Mouse (Mus musculus): ENCODE data around the gene Bcor. TPM values are rescaled to one million over a fixed set of nuclear protein-coding genes. Genes with fewer than 3 reads are reported as not detected.

The Bcor gene
- polyA plus RNA-seq, 1 experiment from 2014 or later, result 15.0 TPM

DNA sequence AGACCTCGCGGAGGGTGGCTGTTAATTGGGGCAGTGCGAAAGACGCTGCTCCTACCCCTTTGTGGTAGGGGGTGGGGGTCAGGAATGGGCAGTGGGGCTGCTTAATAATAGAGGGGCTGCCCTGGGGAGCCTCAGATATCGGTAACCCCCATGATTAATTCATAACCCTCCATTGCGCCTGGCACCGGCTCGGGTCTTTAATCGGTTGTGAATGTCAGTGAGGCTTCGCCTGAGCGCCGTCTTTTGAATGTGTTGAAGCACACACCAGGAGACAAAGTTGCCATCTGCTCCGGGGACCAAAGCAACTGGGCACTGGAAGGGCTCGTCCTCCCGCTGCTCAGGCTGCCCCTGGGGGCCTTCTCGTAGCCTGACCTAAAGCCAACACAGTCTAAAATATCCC lies 158.8 kb downstream of the Bcor start:
- no peaks in the 10 kb centered on the region for H3K9me3 ChIP-seq (ENCODE audit: control insufficient read depth, low read length)
- WGBS, result 25% methylated on average over 14 of the region's 16 CpGs
- no peak overlapping the region for H3K9ac ChIP-seq (ENCODE audit: low read depth, low read length)
- H3K4me1 ChIP-seq (ENCODE audit: control insufficient read depth, insufficient read depth, low read length), result peaks cover 21% of the 10 kb centered on the region
- no peak overlapping the region for H3K4me3 ChIP-seq (ENCODE audit: low read depth, low read length)
- ATAC-seq (ENCODE audit: low read depth), result no peak
- H3K36me3 ChIP-seq (ENCODE audit: control insufficient read depth, insufficient read depth, low read length), result no peaks in the 10 kb centered on the region
- H3K4me2 ChIP-seq (ENCODE audit: low read depth, low read length), result no peak overlapping the region
- H3K27me3 ChIP-seq (replicated peaks; ENCODE audit: control insufficient read depth, insufficient read depth, low read length), result peaks cover 69% of the 10 kb centered on the region
- no peak overlapping the region for H3K27ac ChIP-seq (replicated peaks; ENCODE audit: low read depth, low read length)
- DNase-seq (ENCODE audit: low spot score), result no peak

GRCm38 (mm10) chrX:12000620-12001019 lies 159.5 kb downstream of the Bcor start:
- no peak overlapping the region for H3K9ac ChIP-seq (ENCODE audit: low read depth, low read length)
- ATAC-seq (ENCODE audit: low read depth), result no peak
- no peaks in the 10 kb centered on the region for H3K9me3 ChIP-seq (ENCODE audit: control insufficient read depth, low read length)
- DNase-seq (ENCODE audit: low spot score), result no peak
- WGBS, result 29% methylated on average over 13 of the region's 13 CpGs
- H3K4me1 ChIP-seq (ENCODE audit: control insufficient read depth, insufficient read depth, low read length), result peaks cover 18% of the 10 kb centered on the region
- H3K27ac ChIP-seq (replicated peaks; ENCODE audit: low read depth, low read length), result no peak overlapping the region
- peaks cover 62% of the 10 kb centered on the region for H3K27me3 ChIP-seq (replicated peaks; ENCODE audit: control insufficient read depth, insufficient read depth, low read length)
- H3K36me3 ChIP-seq (ENCODE audit: control insufficient read depth, insufficient read depth, low read length), result no peaks in the 10 kb centered on the region
- H3K4me3 ChIP-seq (ENCODE audit: low read depth, low read length), result no peak overlapping the region
- no peak overlapping the region for H3K4me2 ChIP-seq (ENCODE audit: low read depth, low read length)

DNA sequence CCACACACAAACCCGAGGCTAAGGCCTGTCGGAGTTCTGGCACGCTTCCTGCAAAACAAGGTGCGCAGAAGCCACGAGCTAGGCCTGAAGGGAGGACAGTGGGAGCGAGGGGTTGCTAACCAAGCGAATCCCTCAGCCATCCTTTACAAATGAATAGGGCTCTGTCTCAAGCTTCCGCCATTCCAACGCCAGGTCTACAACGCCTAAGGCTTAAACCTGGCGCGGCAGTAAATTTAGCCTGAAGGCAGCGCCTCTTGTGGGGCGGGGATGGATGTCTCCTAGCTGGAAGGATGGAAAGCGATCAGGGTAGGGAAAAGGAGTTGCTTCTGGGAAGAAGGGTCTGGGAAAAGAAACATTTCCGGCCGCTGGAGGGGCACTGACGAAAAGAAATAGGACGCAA lies 160.2 kb downstream of the Bcor start:
- Histone ChIP-seq H3K9me3 (ENCODE audit: control insufficient read depth, low read length) (no peaks in the 10 kb centered on the region), H3K4me2 (ENCODE audit: low read depth, low read length) (peak overlapping the region; percentile 64), H3K27ac (replicated peaks; ENCODE audit: low read depth, low read length) (no peak overlapping the region), H3K4me3 (ENCODE audit: low read depth, low read length) (no peak overlapping the region), H3K27me3 (replicated peaks; ENCODE audit: control insufficient read depth, insufficient read depth, low read length) (peaks cover 61% of the 10 kb centered on the region), H3K4me1 (ENCODE audit: control insufficient read depth, insufficient read depth, low read length) (peaks cover 18% of the 10 kb centered on the region), H3K9ac (ENCODE audit: low read depth, low read length) (no peak overlapping the region), H3K36me3 (ENCODE audit: control insufficient read depth, insufficient read depth, low read length) (no peaks in the 10 kb centered on the region)
- ATAC-seq (ENCODE audit: low read depth) (no peak), DNase-seq (ENCODE audit: low spot score) (no peak)
- 11% methylated on average over 19 of the region's 19 CpGs for WGBS

GRCm38 (mm10) chrX:11998934-11999336 lies 161.2 kb downstream of the Bcor start:
- H3K4me2 ChIP-seq (ENCODE audit: low read depth, low read length), result peak overlapping the region; percentile 64
- 0% methylated on average over 8 of the region's 41 CpGs for WGBS
- no peaks in the 10 kb centered on the region for H3K36me3 ChIP-seq (ENCODE audit: control insufficient read depth, insufficient read depth, low read length)
- H3K4me3 ChIP-seq (ENCODE audit: low read depth, low read length), result peak overlapping the region; percentile 36
- no peaks in the 10 kb centered on the region for H3K9me3 ChIP-seq (ENCODE audit: control insufficient read depth, low read length)
- ATAC-seq (ENCODE audit: low read depth) (peak; percentile 89), DNase-seq (ENCODE audit: low spot score) (peak; percentile 85)
- peaks cover 51% of the 10 kb centered on the region for H3K27me3 ChIP-seq (replicated peaks; ENCODE audit: control insufficient read depth, insufficient read depth, low read length)
- no peak overlapping the region; the same call in 1 of the 2 replicates for H3K27ac ChIP-seq (replicated peaks; ENCODE audit: low read depth, low read length)
- H3K4me1 ChIP-seq (ENCODE audit: control insufficient read depth, insufficient read depth, low read length), result peaks cover 18% of the 10 kb centered on the region
- H3K9ac ChIP-seq (ENCODE audit: low read depth, low read length), result peak overlapping the region; percentile 56

GRCm38 (mm10) chrX:11996891-11997290 lies 163.3 kb downstream of the Bcor start:
- H3K36me3 ChIP-seq (ENCODE audit: control insufficient read depth, insufficient read depth, low read length), result no peaks in the 10 kb centered on the region
- H3K4me3 ChIP-seq (ENCODE audit: low read depth, low read length), result no peak overlapping the region
- WGBS, result 68% methylated on average over 2 of the region's 2 CpGs
- H3K27ac ChIP-seq (replicated peaks; ENCODE audit: low read depth, low read length), result no peak overlapping the region
- H3K4me2 ChIP-seq (ENCODE audit: low read depth, low read length), result no peak overlapping the region
- H3K27me3 ChIP-seq (replicated peaks; ENCODE audit: control insufficient read depth, insufficient read depth, low read length), result peaks cover 40% of the 10 kb centered on the region
- no peak for DNase-seq (ENCODE audit: low spot score)
- no peak overlapping the region for H3K9ac ChIP-seq (ENCODE audit: low read depth, low read length)
- H3K9me3 ChIP-seq (ENCODE audit: control insufficient read depth, low read length), result no peaks in the 10 kb centered on the region
- H3K4me1 ChIP-seq (ENCODE audit: control insufficient read depth, insufficient read depth, low read length), result peaks cover 8% of the 10 kb centered on the region; the same call in 1 of the 2 replicates
- ATAC-seq (ENCODE audit: low read depth), result no peak

GRCm38 (mm10) chrX:11996489-11996888 lies 163.7 kb downstream of the Bcor start:
- no peak for ATAC-seq (ENCODE audit: low read depth)
- H3K9ac ChIP-seq (ENCODE audit: low read depth, low read length), result no peak overlapping the region
- DNase-seq (ENCODE audit: low spot score), result no peak
- H3K27me3 ChIP-seq (replicated peaks; ENCODE audit: control insufficient read depth, insufficient read depth, low read length), result peaks cover 36% of the 10 kb centered on the region
- WGBS, result 71% methylated on average over 8 of the region's 8 CpGs
- no peaks in the 10 kb centered on the region for H3K36me3 ChIP-seq (ENCODE audit: control insufficient read depth, insufficient read depth, low read length)
- H3K4me3 ChIP-seq (ENCODE audit: low read depth, low read length), result no peak overlapping the region
- H3K27ac ChIP-seq (replicated peaks; ENCODE audit: low read depth, low read length), result no peak overlapping the region
- no peak overlapping the region for H3K4me2 ChIP-seq (ENCODE audit: low read depth, low read length)
- no peaks in the 10 kb centered on the region for H3K9me3 ChIP-seq (ENCODE audit: control insufficient read depth, low read length)
- peaks cover 8% of the 10 kb centered on the region; the same call in 1 of the 2 replicates for H3K4me1 ChIP-seq (ENCODE audit: control insufficient read depth, insufficient read depth, low read length)

DNA sequence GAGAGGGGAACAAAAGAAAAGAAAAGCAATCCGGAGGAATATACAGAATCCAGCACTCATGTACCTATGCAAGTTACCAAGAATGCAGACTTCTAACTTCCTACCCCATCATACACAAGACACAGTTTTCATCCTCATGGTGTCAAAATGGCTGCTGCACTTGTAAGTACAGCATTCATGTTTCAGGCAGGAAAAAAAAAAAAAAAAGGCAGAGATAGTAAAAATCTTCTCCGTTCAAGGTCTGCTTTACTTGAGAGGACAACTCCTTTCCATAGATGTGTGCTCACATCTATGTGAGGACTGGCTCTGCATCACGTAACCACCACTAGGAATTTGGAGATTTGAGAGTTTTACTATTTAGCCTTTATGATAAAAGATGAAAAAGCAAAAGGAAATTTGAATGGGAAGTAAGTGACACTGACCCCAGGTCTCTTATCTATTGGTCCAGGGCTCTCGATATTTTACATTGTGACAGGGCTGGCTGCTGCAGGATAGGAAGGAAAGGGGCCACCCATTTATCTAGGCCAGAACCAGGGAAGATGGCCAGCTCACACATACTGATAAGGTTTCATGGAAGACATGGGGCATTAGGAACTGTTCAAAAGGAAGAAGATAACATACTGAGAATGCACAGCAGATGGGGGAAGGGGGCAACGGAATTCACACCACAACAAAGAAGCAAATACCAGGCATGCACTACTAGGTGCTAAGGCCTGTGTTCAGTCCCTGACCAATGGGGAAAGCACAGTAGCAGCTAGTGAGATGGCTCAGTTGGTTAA lies 166.3 kb downstream of the Bcor start:
- WGBS, result 78% methylated on average over 5 of the region's 5 CpGs
- ATAC-seq (ENCODE audit: low read depth) (no peak), DNase-seq (ENCODE audit: low spot score) (no peak)
- Histone ChIP-seq H3K27me3 (replicated peaks; ENCODE audit: control insufficient read depth, insufficient read depth, low read length) (peaks cover 14% of the 10 kb centered on the region), H3K4me1 (ENCODE audit: control insufficient read depth, insufficient read depth, low read length) (peaks cover 5% of the 10 kb centered on the region; the same call in 1 of the 2 replicates), H3K9ac (ENCODE audit: low read depth, low read length) (no peak overlapping the region), H3K9me3 (ENCODE audit: control insufficient read depth, low read length) (no peaks in the 10 kb centered on the region), H3K36me3 (ENCODE audit: control insufficient read depth, insufficient read depth, low read length) (no peaks in the 10 kb centered on the region), H3K4me2 (ENCODE audit: low read depth, low read length) (no peak overlapping the region), H3K4me3 (ENCODE audit: low read depth, low read length) (no peak overlapping the region), H3K27ac (replicated peaks; ENCODE audit: low read depth, low read length) (no peak overlapping the region)

DNA sequence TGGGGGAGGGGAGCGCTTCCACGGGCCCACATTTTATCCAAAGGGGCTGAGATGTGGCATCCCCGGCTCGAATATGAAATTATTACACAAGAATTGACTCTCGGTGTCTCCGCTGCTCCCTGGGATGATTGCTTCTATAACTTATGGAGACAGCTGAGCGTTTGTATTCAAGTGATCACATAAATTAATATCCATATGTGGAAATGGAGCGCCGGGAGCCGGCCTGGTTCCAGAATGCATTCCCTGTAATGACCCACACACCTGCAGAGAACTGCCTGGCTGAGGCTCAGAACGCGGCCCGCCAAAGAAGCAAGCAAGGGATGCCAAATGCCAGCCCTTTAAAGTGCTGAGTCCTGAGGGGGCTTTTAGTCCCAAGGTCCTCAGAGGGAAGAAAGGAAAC lies 170.7 kb downstream of the Bcor start:
- no peak for DNase-seq (ENCODE audit: low spot score)
- H3K27ac ChIP-seq (replicated peaks; ENCODE audit: low read depth, low read length), result no peak overlapping the region
- H3K9me3 ChIP-seq (ENCODE audit: control insufficient read depth, low read length), result no peaks in the 10 kb centered on the region
- no peak overlapping the region for H3K4me2 ChIP-seq (ENCODE audit: low read depth, low read length)
- no peak overlapping the region for H3K9ac ChIP-seq (ENCODE audit: low read depth, low read length)
- no peaks in the 10 kb centered on the region for H3K36me3 ChIP-seq (ENCODE audit: control insufficient read depth, insufficient read depth, low read length)
- WGBS, result 78% methylated on average over 13 of the region's 13 CpGs
- H3K4me3 ChIP-seq (ENCODE audit: low read depth, low read length), result no peak overlapping the region
- H3K4me1 ChIP-seq (ENCODE audit: control insufficient read depth, insufficient read depth, low read length), result no peaks in the 10 kb centered on the region
- ATAC-seq (ENCODE audit: low read depth), result no peak
- H3K27me3 ChIP-seq (replicated peaks; ENCODE audit: control insufficient read depth, insufficient read depth, low read length), result peaks cover 5% of the 10 kb centered on the region; the same call in 1 of the 2 replicates
